Mouse (Mus musculus): ENCODE results near the gene Gm13090.

GRCm38 (mm10) chr4:151130756-151131490 is 41.6 kb downstream of the Gm13090 start:
- TF ChIP-seq CTCF (IDR thresholded peaks at IDR 0.05; ENCODE audit: borderline replicate concordance, insufficient read depth, low read length) (no peak), POLR2A (IDR thresholded peaks at IDR 0.05; ENCODE audit: low read depth, low read length) (no peak)

All from embryonic fibroblast, embryonic 13.5 days (primary cell).